Mouse (Mus musculus): ENCODE data around the gene Asdurf. TPM values are rescaled to one million over a fixed set of nuclear protein-coding genes. Genes with fewer than 3 reads are reported as not detected.
"Not testable (repeated sequence)": the region's sequence is repeated elsewhere in the genome, so short reads cannot be mapped to it uniquely, and the experiment has no call there.

Gene Asdurf
- polyA plus RNA-seq (2011; ENCODE audit: insufficient read depth, insufficient read length, low read depth, missing spikeins) = 38.6 and 48.5 TPM in 2 replicates

GRCm38 (mm10) chr1:53352327-53353261 is at the start of gene Asdurf, which contains the start of the genes Gm28551 and Asnsd1:
Asdurf (minus strand) TSS chr1:53352619.
Gm28551 (minus strand) TSS chr1:53352667.
Asnsd1 (minus strand) TSS chr1:53352752.
- H3K36me3 ChIP-seq (ENCODE audit: control insufficient read depth, insufficient read depth, low read length, poor library complexity, severe bottlenecking) = peaks cover 10% of the 10 kb centered on the region
- H3K27ac ChIP-seq (ENCODE audit: insufficient read depth, low read length) = no peak within 1 kb of the TSS
- H3K27me3 ChIP-seq (ENCODE audit: control insufficient read depth, insufficient read depth, low read length, poor library complexity, severe bottlenecking) = no peaks in the 10 kb centered on the region
- TF ChIP-seq EP300 (IDR thresholded peaks at IDR 0.05; ENCODE audit: insufficient read depth, low read depth, low read length) = no peak
- TF ChIP-seq CTCF (IDR thresholded peaks at IDR 0.05; ENCODE audit: low read depth, low read length) = peak; percentile 3
- peak; percentile 73 for TF ChIP-seq POLR2A (IDR thresholded peaks at IDR 0.05; ENCODE audit: insufficient read depth, low read length)
- H3K4me1 ChIP-seq (ENCODE audit: control insufficient read depth, insufficient read depth, low read length) = peaks cover 1% of the 10 kb centered on the region
- H3K9ac ChIP-seq (ENCODE audit: low read depth, poor library complexity, severe bottlenecking) = peak within 1 kb of the TSS; percentile 84
- peak within 1 kb of the TSS; percentile 77 for H3K4me3 ChIP-seq (ENCODE audit: low read depth, low read length)
- no peaks in the 10 kb centered on the region for H3K9me3 ChIP-seq (replicated peaks; ENCODE audit: control insufficient read depth, insufficient read depth, low read length, poor library complexity, severe bottlenecking)

GRCm38 (mm10) chr1:53393936-53394760 is 41.7 kb upstream of the Asdurf start:
- H3K36me3 ChIP-seq (ENCODE audit: control insufficient read depth, insufficient read depth, low read length, poor library complexity, severe bottlenecking); H3K4me1 ChIP-seq (ENCODE audit: control insufficient read depth, insufficient read depth, low read length); H3K27ac ChIP-seq (ENCODE audit: insufficient read depth, low read length); H3K4me3 ChIP-seq (ENCODE audit: low read depth, low read length); H3K27me3 ChIP-seq (ENCODE audit: control insufficient read depth, insufficient read depth, low read length, poor library complexity, severe bottlenecking); H3K9ac ChIP-seq (ENCODE audit: low read depth, poor library complexity, severe bottlenecking): not testable (repeated sequence)
- peaks cover 14% of the 10 kb centered on the region for H3K9me3 ChIP-seq (replicated peaks; ENCODE audit: control insufficient read depth, insufficient read depth, low read length, poor library complexity, severe bottlenecking)

- H3K9me3 ChIP-seq (replicated peaks; ENCODE audit: control insufficient read depth, insufficient read depth, low read length, poor library complexity, severe bottlenecking) = peaks cover 18% of the 10 kb centered on the region
- no peak overlapping the region for H3K4me3 ChIP-seq (ENCODE audit: low read depth, low read length)
- H3K27me3 ChIP-seq (ENCODE audit: control insufficient read depth, insufficient read depth, low read length, poor library complexity, severe bottlenecking) = no peaks in the 10 kb centered on the region
- TF ChIP-seq CTCF (IDR thresholded peaks at IDR 0.05; ENCODE audit: low read depth, low read length) = no peak
- H3K36me3 ChIP-seq (ENCODE audit: control insufficient read depth, insufficient read depth, low read length, poor library complexity, severe bottlenecking) = no peaks in the 10 kb centered on the region
- H3K9ac ChIP-seq (ENCODE audit: low read depth, poor library complexity, severe bottlenecking) = no peak overlapping the region
- no peak overlapping the region for H3K27ac ChIP-seq (ENCODE audit: insufficient read depth, low read length)
- H3K4me1 ChIP-seq (ENCODE audit: control insufficient read depth, insufficient read depth, low read length) = no peaks in the 10 kb centered on the region
Observed at GRCm38 (mm10) chr1:53388762-53389161, 36.3 kb upstream of the Asdurf start.

GRCm38 (mm10) chr1:53384085-53384688 is 31.8 kb upstream of the Asdurf start:
- H3K36me3 ChIP-seq (ENCODE audit: control insufficient read depth, insufficient read depth, low read length, poor library complexity, severe bottlenecking) = no peaks in the 10 kb centered on the region
- H3K9ac ChIP-seq (ENCODE audit: low read depth, poor library complexity, severe bottlenecking) = no peak overlapping the region
- TF ChIP-seq POLR2A (IDR thresholded peaks at IDR 0.05; ENCODE audit: insufficient read depth, low read length) (no peak), CTCF (IDR thresholded peaks at IDR 0.05; ENCODE audit: low read depth, low read length) (no peak), EP300 (IDR thresholded peaks at IDR 0.05; ENCODE audit: insufficient read depth, low read depth, low read length) (no peak)
- H3K27me3 ChIP-seq (ENCODE audit: control insufficient read depth, insufficient read depth, low read length, poor library complexity, severe bottlenecking) = no peaks in the 10 kb centered on the region
- no peak overlapping the region for H3K4me3 ChIP-seq (ENCODE audit: low read depth, low read length)
- H3K4me1 ChIP-seq (ENCODE audit: control insufficient read depth, insufficient read depth, low read length) = no peaks in the 10 kb centered on the region
- H3K27ac ChIP-seq (ENCODE audit: insufficient read depth, low read length) = no peak overlapping the region
- H3K9me3 ChIP-seq (replicated peaks; ENCODE audit: control insufficient read depth, insufficient read depth, low read length, poor library complexity, severe bottlenecking) = 0 out of 2 replicates have a peak, but pooled peaks cover 4% of the 10 kb centered on the region

- Histone ChIP-seq H3K4me1 (ENCODE audit: control insufficient read depth, insufficient read depth, low read length) (no peaks in the 10 kb centered on the region), H3K36me3 (ENCODE audit: control insufficient read depth, insufficient read depth, low read length, poor library complexity, severe bottlenecking) (no peaks in the 10 kb centered on the region), H3K27ac (ENCODE audit: insufficient read depth, low read length) (no peak overlapping the region), H3K9me3 (replicated peaks; ENCODE audit: control insufficient read depth, insufficient read depth, low read length, poor library complexity, severe bottlenecking) (0 out of 2 replicates have a peak, but pooled peaks cover 3% of the 10 kb centered on the region), H3K9ac (ENCODE audit: low read depth, poor library complexity, severe bottlenecking) (no peak overlapping the region), H3K4me3 (ENCODE audit: low read depth, low read length) (no peak overlapping the region), H3K27me3 (ENCODE audit: control insufficient read depth, insufficient read depth, low read length, poor library complexity, severe bottlenecking) (no peaks in the 10 kb centered on the region)
- TF ChIP-seq CTCF (IDR thresholded peaks at IDR 0.05; ENCODE audit: low read depth, low read length) (no peak), EP300 (IDR thresholded peaks at IDR 0.05; ENCODE audit: insufficient read depth, low read depth, low read length) (no peak), POLR2A (IDR thresholded peaks at IDR 0.05; ENCODE audit: insufficient read depth, low read length) (no peak)
Observed at GRCm38 (mm10) chr1:53377731-53378130, 25.3 kb upstream of the Asdurf start.

- not testable (repeated sequence) for H3K36me3 ChIP-seq (ENCODE audit: control insufficient read depth, insufficient read depth, low read length, poor library complexity, severe bottlenecking); H3K4me3 ChIP-seq (ENCODE audit: low read depth, low read length); H3K9ac ChIP-seq (ENCODE audit: low read depth, poor library complexity, severe bottlenecking); H3K27me3 ChIP-seq (ENCODE audit: control insufficient read depth, insufficient read depth, low read length, poor library complexity, severe bottlenecking); H3K27ac ChIP-seq (ENCODE audit: insufficient read depth, low read length); H3K4me1 ChIP-seq (ENCODE audit: control insufficient read depth, insufficient read depth, low read length); H3K9me3 ChIP-seq (replicated peaks; ENCODE audit: control insufficient read depth, insufficient read depth, low read length, poor library complexity, severe bottlenecking)
Observed at GRCm38 (mm10) chr1:53375965-53376364, 23.5 kb upstream of the Asdurf start.
